Mouse (Mus musculus): Measurements from ENCODE around the gene Hist1h1c. TPM values are rescaled to one million over a fixed set of nuclear protein-coding genes. Genes with fewer than 3 reads are reported as not detected.
"Not testable (repeated sequence)": the region's sequence is repeated elsewhere in the genome, so short reads cannot be mapped to it uniquely, and the experiment has no call there.

The Hist1h1c gene
- polyA plus RNA-seq, 1 experiment, result 12.1 TPM

- no peak for DNase-seq (ENCODE audit: low read depth)
- TF ChIP-seq POLR2A (IDR thresholded peaks at IDR 0.05; ENCODE audit: borderline replicate concordance, extremely low read depth, insufficient read depth, insufficient read length, poor library complexity, severe bottlenecking) (no peak), CTCF (IDR thresholded peaks at IDR 0.05; ENCODE audit: borderline replicate concordance, extremely low read depth, insufficient read depth, insufficient read length) (no peak)
Measured at GRCm38 (mm10) chr13:23717176-23717575, 21.4 kb upstream of the Hist1h1c start.

DNA sequence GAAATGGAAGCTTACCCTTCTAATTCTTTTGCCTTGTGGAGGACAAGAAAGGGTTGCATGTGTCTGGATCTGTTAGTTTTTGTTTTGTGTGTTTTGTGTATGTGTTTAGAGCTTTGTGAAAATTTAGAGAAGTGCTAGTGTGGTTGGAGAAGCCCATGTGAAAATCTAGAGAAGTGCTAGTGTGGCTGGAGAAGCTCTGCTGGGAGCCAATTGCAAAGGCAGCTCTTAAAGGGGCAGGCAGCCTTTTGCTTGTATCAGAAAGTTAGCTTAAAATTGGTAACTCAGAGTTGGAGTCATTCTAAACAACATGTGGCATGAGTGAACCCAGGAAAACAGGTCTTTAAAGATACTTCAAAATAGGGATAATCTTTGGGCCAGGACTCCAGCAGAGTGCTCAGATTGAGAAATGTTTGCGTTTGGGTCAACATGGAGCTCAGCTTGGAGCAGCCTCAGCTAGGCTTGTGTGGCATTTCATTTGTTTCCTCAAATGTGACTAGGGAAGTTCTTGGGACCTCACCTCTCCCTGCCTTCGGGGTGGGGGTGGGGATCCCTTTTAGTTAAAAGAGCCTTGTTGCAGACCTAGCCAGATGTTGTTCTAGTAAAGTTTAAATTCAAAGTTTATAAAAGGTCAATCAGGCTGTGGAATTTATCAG is 20.9 kb upstream of the Hist1h1c start:
- DNase-seq (ENCODE audit: low read depth), result not testable (repeated sequence)

DNA sequence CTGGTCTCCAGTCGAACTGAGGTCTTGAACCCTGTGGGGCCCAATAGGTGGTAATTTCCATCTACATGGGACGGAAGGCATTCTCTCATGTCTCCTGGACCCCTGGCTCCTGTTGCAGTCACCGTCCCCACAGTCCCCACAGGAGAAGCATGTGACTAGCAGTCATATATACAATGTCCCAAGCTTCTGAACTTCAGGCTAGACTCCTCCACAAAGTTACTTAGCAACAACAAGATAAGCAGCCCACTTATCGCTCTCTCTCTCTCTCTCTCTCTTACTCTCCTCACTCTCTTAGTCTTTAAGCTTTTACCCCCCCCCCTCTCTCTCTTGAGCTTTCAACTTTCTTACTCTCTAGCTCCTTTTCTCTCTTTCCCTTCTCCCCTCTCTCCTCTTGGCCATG is 14.4 kb upstream of the Hist1h1c start:
- no peak for DNase-seq (ENCODE audit: low read depth)
- TF ChIP-seq POLR2A (IDR thresholded peaks at IDR 0.05; ENCODE audit: borderline replicate concordance, extremely low read depth, insufficient read depth, insufficient read length, poor library complexity, severe bottlenecking) (no peak), CTCF (IDR thresholded peaks at IDR 0.05; ENCODE audit: borderline replicate concordance, extremely low read depth, insufficient read depth, insufficient read length) (no peak)

GRCm38 (mm10) chr13:23725213-23725612 is 13.4 kb upstream of the Hist1h1c start:
- TF ChIP-seq CTCF (IDR thresholded peaks at IDR 0.05; ENCODE audit: borderline replicate concordance, extremely low read depth, insufficient read depth, insufficient read length), result no peak
- TF ChIP-seq POLR2A (IDR thresholded peaks at IDR 0.05; ENCODE audit: borderline replicate concordance, extremely low read depth, insufficient read depth, insufficient read length, poor library complexity, severe bottlenecking), result no peak
- DNase-seq (ENCODE audit: low read depth), result no peak

GRCm38 (mm10) chr13:23728472-23729191 is 10.0 kb upstream of the Hist1h1c start:
- DNase-seq (ENCODE audit: low read depth), result no peak
- no peak for TF ChIP-seq POLR2A (IDR thresholded peaks at IDR 0.05; ENCODE audit: borderline replicate concordance, extremely low read depth, insufficient read depth, insufficient read length, poor library complexity, severe bottlenecking)
- no peak for TF ChIP-seq CTCF (IDR thresholded peaks at IDR 0.05; ENCODE audit: borderline replicate concordance, extremely low read depth, insufficient read depth, insufficient read length)

DNA sequence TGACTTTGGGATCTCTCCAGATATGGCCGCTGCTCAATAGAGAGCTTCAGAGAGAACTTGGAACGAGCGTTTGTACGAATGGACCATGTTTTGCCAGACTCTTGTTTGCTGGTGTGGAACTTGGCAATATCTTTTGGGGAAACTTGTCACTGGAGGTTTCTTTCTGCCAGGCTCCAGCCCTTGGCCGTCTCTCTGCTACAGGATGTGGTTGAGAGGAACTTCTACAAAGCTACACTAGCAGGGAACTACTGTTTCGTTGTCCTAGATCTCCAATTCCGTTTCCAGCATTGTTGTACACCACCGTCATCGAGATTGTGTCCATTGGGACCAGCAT is 9.4 kb upstream of the Hist1h1c start:
- no peak for DNase-seq (ENCODE audit: low read depth)
- no peak for TF ChIP-seq POLR2A (IDR thresholded peaks at IDR 0.05; ENCODE audit: borderline replicate concordance, extremely low read depth, insufficient read depth, insufficient read length, poor library complexity, severe bottlenecking)
- no peak for TF ChIP-seq CTCF (IDR thresholded peaks at IDR 0.05; ENCODE audit: borderline replicate concordance, extremely low read depth, insufficient read depth, insufficient read length)

GRCm38 (mm10) chr13:23729706-23730105 is 8.9 kb upstream of the Hist1h1c start:
- no peak for TF ChIP-seq POLR2A (IDR thresholded peaks at IDR 0.05; ENCODE audit: borderline replicate concordance, extremely low read depth, insufficient read depth, insufficient read length, poor library complexity, severe bottlenecking)
- TF ChIP-seq CTCF (IDR thresholded peaks at IDR 0.05; ENCODE audit: borderline replicate concordance, extremely low read depth, insufficient read depth, insufficient read length), result no peak
- no peak for DNase-seq (ENCODE audit: low read depth)

GRCm38 (mm10) chr13:23730479-23730878 is 8.1 kb upstream of the Hist1h1c start:
- TF ChIP-seq CTCF (IDR thresholded peaks at IDR 0.05; ENCODE audit: borderline replicate concordance, extremely low read depth, insufficient read depth, insufficient read length) (no peak), POLR2A (IDR thresholded peaks at IDR 0.05; ENCODE audit: borderline replicate concordance, extremely low read depth, insufficient read depth, insufficient read length, poor library complexity, severe bottlenecking) (no peak)
- DNase-seq (ENCODE audit: low read depth), result no peak

DNA sequence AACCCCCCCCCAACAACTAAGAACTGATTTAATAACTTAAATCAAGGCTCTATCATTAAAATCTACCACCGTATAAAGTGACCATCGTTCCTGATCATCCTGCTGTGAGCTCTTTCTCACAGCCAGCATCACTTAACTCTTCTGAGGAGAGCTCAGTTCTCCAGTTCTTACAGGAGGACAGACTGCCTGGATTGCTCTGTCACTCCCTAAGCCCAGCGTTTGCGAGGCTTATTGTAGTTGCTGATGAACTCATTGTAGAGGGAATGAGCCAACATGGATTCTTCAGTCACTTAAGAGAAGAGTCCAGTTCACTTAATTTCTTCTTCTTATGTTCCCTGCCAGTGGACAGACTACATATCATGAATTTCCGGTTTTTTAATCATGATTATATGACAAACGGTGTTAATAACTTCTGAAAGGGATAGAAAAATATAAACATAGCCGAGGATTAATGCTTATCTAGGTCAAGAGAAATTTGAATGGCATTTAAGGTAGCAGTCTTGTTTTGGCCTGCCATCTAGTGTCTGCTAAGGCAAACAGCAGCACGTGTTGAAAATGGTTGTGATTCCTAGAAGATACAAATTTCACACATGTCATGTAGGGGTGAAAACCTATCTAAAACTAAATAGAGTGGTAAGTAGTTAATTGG is 6.3 kb upstream of the Hist1h1c start:
- peak; percentile 77 for DNase-seq (ENCODE audit: low read depth)
- TF ChIP-seq POLR2A (IDR thresholded peaks at IDR 0.05; ENCODE audit: borderline replicate concordance, extremely low read depth, insufficient read depth, insufficient read length, poor library complexity, severe bottlenecking) (no peak), CTCF (IDR thresholded peaks at IDR 0.05; ENCODE audit: borderline replicate concordance, extremely low read depth, insufficient read depth, insufficient read length) (peak; percentile 75; the same call in 1 of the 2 replicates)

DNA sequence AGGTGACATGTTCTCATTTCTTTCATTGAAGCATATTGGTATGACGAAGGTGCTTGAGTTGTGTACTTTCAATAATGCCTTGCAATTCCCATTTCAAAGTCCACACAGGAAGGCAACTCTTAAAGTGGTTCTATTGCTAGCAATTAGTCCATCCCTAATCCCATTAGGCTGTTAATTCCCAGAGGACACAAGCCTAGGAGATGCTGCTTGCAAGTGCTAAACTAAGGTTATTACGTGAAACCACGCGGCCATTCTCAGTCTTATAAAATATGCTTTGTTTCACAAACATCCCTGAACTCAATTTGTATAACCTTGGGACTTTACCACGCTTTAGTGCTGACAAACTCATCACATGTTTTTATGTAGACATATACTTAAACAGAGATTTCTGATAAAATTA is 1.5 kb upstream of the Hist1h1c start:
- TF ChIP-seq POLR2A (IDR thresholded peaks at IDR 0.05; ENCODE audit: borderline replicate concordance, extremely low read depth, insufficient read depth, insufficient read length, poor library complexity, severe bottlenecking), result no peak
- no peak for TF ChIP-seq CTCF (IDR thresholded peaks at IDR 0.05; ENCODE audit: borderline replicate concordance, extremely low read depth, insufficient read depth, insufficient read length)
- DNase-seq (ENCODE audit: low read depth), result no peak

- no peak for DNase-seq (ENCODE audit: low read depth)
- TF ChIP-seq CTCF (IDR thresholded peaks at IDR 0.05; ENCODE audit: borderline replicate concordance, extremely low read depth, insufficient read depth, insufficient read length) (no peak), POLR2A (IDR thresholded peaks at IDR 0.05; ENCODE audit: borderline replicate concordance, extremely low read depth, insufficient read depth, insufficient read length, poor library complexity, severe bottlenecking) (no peak)
Measured at GRCm38 (mm10) chr13:23738041-23738440, 567 bp upstream of the Hist1h1c start.

Data from brain, embryonic 14.5 days (tissue).